28 mouse cellular contexts compared by ENCODE assay signal in the genomic region with DNA sequence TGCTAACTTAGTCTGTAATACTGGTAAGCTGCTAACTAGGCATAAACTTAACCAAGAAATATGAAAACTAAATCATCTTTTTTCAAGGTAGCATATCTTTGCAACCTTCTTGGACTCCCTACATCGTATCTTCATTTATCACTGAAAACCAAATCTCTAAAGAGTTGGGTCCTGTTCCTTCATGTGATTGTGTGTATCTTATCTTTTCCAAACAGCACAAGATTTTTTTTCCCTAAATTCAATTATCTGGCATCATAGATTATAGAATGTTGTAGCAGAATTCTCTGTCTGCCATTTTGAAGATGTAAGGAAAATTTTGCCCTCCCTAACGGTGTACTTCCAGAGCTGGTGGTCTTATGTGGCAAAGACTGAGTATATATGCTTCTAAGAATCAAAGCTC.
"Had no signal": no experiment of that assay in that cellular context is flagged by ENCODE, and none has a peak within 500 bp of the region (broad histone marks: within the 10 kb centered on the region; RNA-seq: fewer than 3 reads in every experiment).

No protein-coding gene starts in this region.

- H3K27me3 ChIP-seq: limb, embryonic 12.5 days; limb, embryonic 13.5 days; limb, embryonic 15.5 days; liver, embryonic 12.5 days; liver, embryonic 13.5 days; liver, embryonic 15.5 days; lung, embryonic 15.5 days; midbrain, embryonic 12.5 days; midbrain, embryonic 13.5 days; midbrain, embryonic 15.5 days; neural tube, embryonic 12.5 days had no signal

- DNase-seq: left cerebral cortex, postnatal 4 days; liver; liver, embryonic 13.5 days; liver, postnatal 0 days; lung, adult 18-20 months; lung, adult 2 months; lung, embryonic 14.5 days; lung, postnatal 10 days; lung, postnatal 14 days; lung, postnatal 36 days; lung, postnatal 4 days; midbrain, embryonic 14.5 days had no signal

- H3K4me1 ChIP-seq: limb, embryonic 10.5 days; limb, embryonic 12.5 days; limb, embryonic 13.5 days; limb, embryonic 15.5 days; lung, embryonic 15.5 days; midbrain, embryonic 12.5 days; midbrain, embryonic 13.5 days; midbrain, embryonic 15.5 days; neural tube, embryonic 12.5 days had no signal

- H3K36me3 ChIP-seq: limb, embryonic 10.5 days; limb, embryonic 12.5 days; limb, embryonic 13.5 days; limb, embryonic 15.5 days; liver, embryonic 12.5 days; liver, embryonic 13.5 days; liver, embryonic 15.5 days; lung, embryonic 15.5 days; midbrain, embryonic 10.5 days; midbrain, embryonic 12.5 days; midbrain, embryonic 13.5 days; midbrain, embryonic 15.5 days; neural tube, embryonic 12.5 days had no signal

- H3K9ac ChIP-seq: limb, embryonic 12.5 days; limb, embryonic 13.5 days; limb, embryonic 15.5 days; liver, embryonic 12.5 days; liver, embryonic 13.5 days; liver, embryonic 14.5 days; liver, embryonic 15.5 days; liver, postnatal 0 days; lung, embryonic 14.5 days; lung, embryonic 15.5 days; midbrain, embryonic 12.5 days; midbrain, embryonic 13.5 days; midbrain, embryonic 15.5 days; neural tube, embryonic 12.5 days had no signal

- H3K9me3 ChIP-seq: limb, embryonic 10.5 days; limb, embryonic 12.5 days; limb, embryonic 13.5 days; limb, embryonic 15.5 days; liver, embryonic 12.5 days; liver, embryonic 13.5 days; liver, embryonic 15.5 days; lung, embryonic 15.5 days; megakaryocyte, embryonic 14.5 days; midbrain, embryonic 10.5 days; midbrain, embryonic 12.5 days; midbrain, embryonic 13.5 days; midbrain, embryonic 15.5 days; neural tube, embryonic 12.5 days had no signal

- H3K4me3 ChIP-seq: limb, embryonic 10.5 days; limb, embryonic 12.5 days; limb, embryonic 13.5 days; limb, embryonic 15.5 days; liver, embryonic 12.5 days; liver, embryonic 13.5 days; liver, embryonic 15.5 days; lung, embryonic 15.5 days; megakaryocyte, embryonic 14.5 days; midbrain, embryonic 10.5 days; midbrain, embryonic 12.5 days; midbrain, embryonic 13.5 days; midbrain, embryonic 15.5 days; myocyte; neural tube, embryonic 12.5 days had no signal

- H3K27ac ChIP-seq: limb, embryonic 10.5 days; limb, embryonic 12.5 days; limb, embryonic 13.5 days; limb, embryonic 15.5 days; liver, embryonic 12.5 days; liver, embryonic 13.5 days; liver, embryonic 14.5 days; liver, embryonic 15.5 days; lung, embryonic 15.5 days; macrophage; midbrain, embryonic 10.5 days; midbrain, embryonic 12.5 days; midbrain, embryonic 13.5 days; midbrain, embryonic 15.5 days; neural tube, embryonic 12.5 days had no signal
